Mouse (Mus musculus) left cerebral cortex, postnatal 4 days (tissue): ENCODE measurements around the gene Col5a1. TPM values are rescaled to one million over a fixed set of nuclear protein-coding genes. Genes with fewer than 3 reads are reported as not detected.

Source experiments
- DNase-seq: peaks from one replicate; pipeline ENCODE4 v3.0.0-alpha.2; 2022
- intact Hi-C: fragments of 180-260 bp; cut with DNase I; formaldehyde crosslinking; loops from one replicate; pipeline ENCODE4 v1.15.1; 2025
- total RNA-seq, 2 experiments: library from RNA; stranded (reverse); gene quantifications; 2 replicates each; pipeline ENCODE4 v1.2.3; 2021

Col5a1 gene
- total RNA-seq, 2 experiments from 2014 or later = 11.1 to 12.4 TPM

- peak; percentile 19 for DNase-seq
- intact Hi-C loops = no loop called here
Measured at GRCm38 (mm10) chr2:28067821-28068536, 181.8 kb downstream of the Col5a1 start.

GRCm38 (mm10) chr2:28068537-28068878, 182.3 kb downstream of the Col5a1 start:
- intact Hi-C loops = no loop called here
- DNase-seq = peak; percentile 53

GRCm38 (mm10) chr2:28075616-28076187, 189.5 kb downstream of the Col5a1 start:
- no peak for DNase-seq
- intact Hi-C loops = no loop called here

GRCm38 (mm10) chr2:28084768-28085167, 198.5 kb downstream of the Col5a1 start, which contains the start of gene Fcnb:
TSS of gene Fcnb (minus strand) at chr2:28084885.
- intact Hi-C loops = no loop called here
- no peak for DNase-seq

GRCm38 (mm10) chr2:28086112-28086511, 199.9 kb downstream of the Col5a1 start:
- intact Hi-C loops = no loop called here
- DNase-seq = no peak

- intact Hi-C loops = no loop called here
- no peak for DNase-seq
Measured at GRCm38 (mm10) chr2:28089095-28089494, 202.9 kb downstream of the Col5a1 start.

Other genes with a start within 250 kb of the Col5a1 start
- gene Rxra, start 210.0 kb upstream of the Col5a1 start, total RNA-seq = 10 to 100 TPM in 1 of 2 experiments, 1 to 10 TPM in 1; 8.8 to 12.8 TPM
- not detected for gene Fcnb, start 198.5 kb downstream of the Col5a1 start, total RNA-seq